Mouse (Mus musculus) heart, adult 8-10 months (tissue): ENCODE results near the gene Ap3b2. TPM values are rescaled to one million over a fixed set of nuclear protein-coding genes. Genes with fewer than 3 reads are reported as not detected.

Experiments
- DNase-seq: peaks from one replicate; pipeline ENCODE4 v3.0.0; 2022; ENCODE audit warnings: low spot score
- total RNA-seq, 4 experiments: library from RNA; stranded (reverse); gene quantifications; 2 replicates each; pipeline ENCODE4 v1.2.4; 2022

Ap3b2 gene
- total RNA-seq, 4 experiments from 2014 or later = not detected

- DNase-seq = no peak
Observed at GRCm38 (mm10) chr7:81476833-81477232, 16.9 kb downstream of the Ap3b2 start.

- no peak for DNase-seq
Observed at GRCm38 (mm10) chr7:81475221-81475620, 18.5 kb downstream of the Ap3b2 start.

GRCm38 (mm10) chr7:81464906-81465450 is 28.7 kb downstream of the Ap3b2 start:
- DNase-seq = no peak

- DNase-seq = no peak
Observed at GRCm38 (mm10) chr7:81464116-81464515, 29.6 kb downstream of the Ap3b2 start.

- no peak for DNase-seq
Observed at GRCm38 (mm10) chr7:81462815-81463214, 30.9 kb downstream of the Ap3b2 start.

- DNase-seq = peak; percentile 59
Observed at GRCm38 (mm10) chr7:81455155-81455651, 38.5 kb downstream of the Ap3b2 start, which contains the start of gene Cpeb1. Gene Cpeb1, minus strand, starts transcription at chr7:81455465.

- peak; percentile 37 for DNase-seq
Observed at GRCm38 (mm10) chr7:81454331-81455039, 39.2 kb downstream of the Ap3b2 start.

- DNase-seq = peak; percentile 28
Observed at GRCm38 (mm10) chr7:81453443-81454274, 40.1 kb downstream of the Ap3b2 start.

- DNase-seq = peak; percentile 22
Observed at GRCm38 (mm10) chr7:81452971-81453441, 40.7 kb downstream of the Ap3b2 start.

Other genes starting within 250 kb of the Ap3b2 start
- gene Rps17, start 148.7 kb downstream of the Ap3b2 start, total RNA-seq = 1,000 to 10,000 TPM in 2 of 4 experiments, 100 to 1,000 TPM in 2; 953 to 1,046 (median 1,014) TPM
- gene Cpeb1, start 38.5 kb downstream of the Ap3b2 start, total RNA-seq = 10 to 100 TPM; 16.6 to 21.5 (median 20.8) TPM
- under 1 TPM in 1 of 4 experiments, not detected in 3; 0.80 TPM for gene BC048679, start 4.4 kb upstream of the Ap3b2 start, total RNA-seq
- gene Fsd2, start 73.0 kb upstream of the Ap3b2 start, total RNA-seq = 100 to 1,000 TPM; 349 to 382 (median 364) TPM
- 10 to 100 TPM in 1 of 4 experiments, 1 to 10 TPM in 3; 7.8 to 10.2 (median 8.4) TPM for gene Whamm, start 77.3 kb upstream of the Ap3b2 start, total RNA-seq
- gene Homer2, start 213.6 kb upstream of the Ap3b2 start, total RNA-seq = 100 to 1,000 TPM in 2 of 4 experiments, 10 to 100 TPM in 2; 87.9 to 110 (median 104) TPM